Mouse (Mus musculus): ENCODE results near the gene Hs2st1.
"Not testable (repeated sequence)": the region's sequence is repeated elsewhere in the genome, so short reads cannot be mapped to it uniquely, and the experiment has no call there.

DNA sequence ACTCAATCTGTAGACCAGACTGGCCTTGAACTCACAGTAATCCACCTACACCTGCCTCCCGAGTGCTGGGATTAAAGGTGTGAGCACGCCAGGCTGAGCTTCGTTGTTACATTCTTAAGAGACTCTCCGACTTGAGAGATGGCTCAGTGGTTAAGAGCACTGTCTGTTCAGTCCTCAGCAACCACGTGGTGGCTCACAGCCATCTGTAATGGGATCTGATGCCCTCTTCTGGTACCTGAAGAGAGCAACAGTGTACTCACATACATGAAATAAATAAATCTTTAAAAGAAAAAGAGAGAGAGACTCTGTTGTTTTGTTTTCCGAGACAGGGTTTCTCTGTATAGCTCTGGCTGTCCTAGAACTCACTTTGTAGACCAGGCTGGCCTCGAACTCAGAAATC, 35.8 kb upstream of the Hs2st1 start:
- TF ChIP-seq CTCF (IDR thresholded peaks at IDR 0.05; ENCODE audit: borderline replicate concordance, control insufficient read depth, extremely low read depth, insufficient read depth, low read length, poor library complexity); POLR2A (IDR thresholded peaks at IDR 0.05; ENCODE audit: control insufficient read depth, extremely low read depth, insufficient read depth, low read length, poor library complexity): not testable (repeated sequence)
